Mouse (Mus musculus): ENCODE results near the gene Zyx.

The Zyx gene

DNA sequence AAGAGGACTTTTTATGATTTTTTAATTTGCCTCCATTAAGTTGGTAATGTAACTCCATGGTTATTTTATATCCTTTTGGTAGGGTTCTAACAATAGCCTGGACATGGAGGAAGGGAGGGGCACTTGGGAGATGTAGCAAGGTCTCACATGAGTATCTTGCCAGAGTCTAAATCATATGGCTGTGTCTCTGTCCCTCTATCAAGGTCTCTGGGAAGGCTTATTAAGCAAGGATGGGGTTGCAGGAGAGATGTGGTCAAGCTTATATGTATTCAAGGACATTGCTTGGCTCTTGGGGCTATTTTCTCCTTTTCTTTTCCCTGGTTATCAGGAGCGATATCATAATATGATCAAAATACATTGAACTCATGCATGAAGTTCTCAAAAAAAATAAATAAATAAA, 49.6 kb downstream of the Zyx start:
- DNase-seq (ENCODE audit: low spot score) = no peak

DNA sequence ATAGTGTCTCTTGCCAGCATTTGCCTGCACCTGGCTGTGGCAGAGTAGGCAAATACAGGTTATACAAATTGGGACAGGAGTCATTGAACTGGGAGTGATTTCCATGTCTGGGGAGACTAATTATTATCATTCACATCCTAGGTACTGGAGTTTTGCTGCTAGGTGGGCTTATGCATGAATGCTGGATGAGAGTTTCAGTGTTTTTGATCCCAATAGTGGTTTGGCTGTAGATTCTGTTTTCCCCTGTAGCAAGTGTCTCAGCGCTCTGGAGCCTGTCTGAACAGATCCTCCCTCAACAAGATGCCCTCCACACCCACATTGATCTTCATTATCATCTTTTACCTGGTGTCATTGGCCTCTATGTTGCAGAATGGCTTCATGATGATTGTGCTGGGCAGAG, 50.5 kb downstream of the Zyx start, which contains the start of gene Tas2r143:
Tas2r143 (plus strand) TSS at position 301 of the 400 bp plus-strand sequence.
- no peak for DNase-seq (ENCODE audit: low spot score)

DNA sequence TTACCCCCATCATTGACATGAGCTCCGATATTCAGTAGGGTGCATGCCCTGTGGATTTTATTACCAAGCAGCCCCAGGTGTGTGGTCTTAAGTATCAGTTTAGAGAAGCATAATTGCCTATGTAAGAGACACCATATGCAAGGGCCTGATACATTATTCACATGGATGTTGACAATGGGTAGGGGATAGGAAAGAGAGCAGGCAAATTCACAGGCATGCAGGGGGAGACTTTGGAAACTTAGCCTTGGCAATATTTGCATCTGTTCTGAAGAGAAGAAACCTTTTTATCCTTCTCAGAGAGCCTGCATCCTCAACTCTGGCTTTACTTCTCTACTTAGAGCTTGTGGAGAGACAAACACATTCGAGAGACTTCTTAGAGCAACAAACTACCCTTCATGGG, 55.7 kb downstream of the Zyx start, which contains the start of gene Tas2r135:
Tas2r135 (plus strand) TSS at position 301 of the 400 bp plus-strand sequence.
- DNase-seq (ENCODE audit: low spot score) = no peak
